Mouse (Mus musculus) hindbrain, embryonic 12.5 days (tissue): ENCODE results near the gene Cd248. TPM values are rescaled to one million over a fixed set of nuclear protein-coding genes. Genes with fewer than 3 reads are reported as not detected.

Experiments used
- ATAC-seq: fragments of 200-750 bp; cut with Nextera tagmentation; 2 replicates; pipeline ENCODE4 v1.8.0; 2017; ENCODE audit warnings: moderate TSS enrichment; ENCODE audit not compliant: low FRiP score
- H3K27ac ChIP-seq: fragments of 300-500 bp; sonication (generic); 2 replicates; pipeline ENCODE4 v1.5.1; 2016; ENCODE audit warnings: mild to moderate bottlenecking
- H3K27me3 ChIP-seq: fragments of 300-500 bp; sonication (generic); 2 replicates; pipeline ENCODE4 v1.6.1; 2016; ENCODE audit warnings: mild to moderate bottlenecking
- H3K36me3 ChIP-seq: fragments of 300-500 bp; sonication (generic); 2 replicates; pipeline ENCODE4 v1.6.1; 2016; ENCODE audit warnings: mild to moderate bottlenecking
- H3K4me1 ChIP-seq: fragments of 300-500 bp; sonication (generic); 2 replicates; pipeline ENCODE4 v1.6.1; 2016
- H3K4me2 ChIP-seq: fragments of 300-500 bp; sonication (generic); replicated peaks from 2 replicates; pipeline ENCODE4 v1.6.1; 2016; ENCODE audit warnings: mild to moderate bottlenecking
- H3K4me3 ChIP-seq: fragments of 300-500 bp; sonication (generic); 2 replicates; pipeline ENCODE4 v1.5.1; 2016; ENCODE audit warnings: mild to moderate bottlenecking
- H3K9ac ChIP-seq: fragments of 300-500 bp; sonication (generic); 2 replicates; pipeline ENCODE4 v1.6.1; 2016; ENCODE audit warnings: mild to moderate bottlenecking, moderate library complexity
- H3K9me3 ChIP-seq: fragments of 300-500 bp; sonication (generic); replicated peaks from 2 replicates; pipeline ENCODE4 v1.6.1; 2016; ENCODE audit warnings: mild to moderate bottlenecking
- WGBS: fragments of 180-500 bp; shearing (Covaris S2); methylation state at CpG from one replicate; pipeline ENCODE4 v1.1.7; 2016; 5-methylcytosine and 5-hydroxymethylcytosine counted together
- polyA plus RNA-seq: library from polyadenylated mRNA; unstranded; fragments of >200 nt; fragmentation: Nextera tagmentation; extraction: Ambion mirVana; gene quantifications from 2 replicates; pipeline ENCODE4 v1.2.1, GENCODE M21; 2016

Gene Cd248
- polyA plus RNA-seq, 1 experiment from 2014 or later: 32.0 TPM

DNA sequence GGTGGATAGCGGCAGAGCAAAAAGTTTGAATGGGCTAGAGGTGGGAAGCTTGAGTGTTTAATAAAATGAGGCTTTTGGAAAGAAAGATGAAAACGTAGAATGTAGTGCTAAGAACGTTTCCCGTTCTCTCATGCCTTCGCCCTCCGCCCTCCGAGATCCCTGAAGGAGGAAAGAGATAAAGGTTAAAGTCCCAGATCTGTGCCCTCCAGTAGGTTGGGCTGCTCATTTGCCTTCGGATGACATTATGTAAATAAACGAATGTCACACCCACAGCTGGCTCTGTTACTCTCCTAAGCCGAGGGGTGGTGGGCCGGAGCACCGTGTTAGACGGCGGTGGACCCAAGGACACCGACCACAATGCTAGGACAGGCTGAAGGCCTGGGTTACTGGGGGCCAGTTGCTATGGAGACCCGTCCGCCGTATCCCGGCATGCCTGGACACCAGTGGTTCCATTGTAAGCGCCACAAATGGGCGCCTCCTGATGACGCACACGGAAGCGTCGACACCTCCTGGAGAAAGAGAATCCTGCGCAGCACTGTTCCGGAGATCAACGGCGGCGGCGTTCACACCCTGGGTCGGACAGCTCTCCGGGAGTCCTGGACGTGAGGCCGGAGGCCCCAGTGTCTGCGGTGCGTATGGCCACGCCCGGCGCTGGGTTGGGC lies 26.9 kb upstream of the Cd248 start, which contains the start of gene Brms1:
Gene Brms1 (plus strand): TSS at position 493 of the 662 bp plus-strand sequence.
- H3K4me3 ChIP-seq: peak within 1 kb of the TSS; percentile 78
- no peaks in the 10 kb centered on the region for H3K27me3 ChIP-seq
- ATAC-seq: peak; percentile 68
- peak within 1 kb of the TSS; percentile 91 for H3K9ac ChIP-seq
- peaks cover 11% of the 10 kb centered on the region; the same call in 1 of the 2 replicates for H3K36me3 ChIP-seq
- H3K4me1 ChIP-seq: peaks cover 35% of the 10 kb centered on the region
- peak within 1 kb of the TSS; percentile 99 for H3K4me2 ChIP-seq
- WGBS: 6% methylated on average over 40 of the region's 40 CpGs
- peak within 1 kb of the TSS; percentile 70; the same call in 1 of the 2 replicates for H3K27ac ChIP-seq
- H3K9me3 ChIP-seq: no peaks in the 10 kb centered on the region

DNA sequence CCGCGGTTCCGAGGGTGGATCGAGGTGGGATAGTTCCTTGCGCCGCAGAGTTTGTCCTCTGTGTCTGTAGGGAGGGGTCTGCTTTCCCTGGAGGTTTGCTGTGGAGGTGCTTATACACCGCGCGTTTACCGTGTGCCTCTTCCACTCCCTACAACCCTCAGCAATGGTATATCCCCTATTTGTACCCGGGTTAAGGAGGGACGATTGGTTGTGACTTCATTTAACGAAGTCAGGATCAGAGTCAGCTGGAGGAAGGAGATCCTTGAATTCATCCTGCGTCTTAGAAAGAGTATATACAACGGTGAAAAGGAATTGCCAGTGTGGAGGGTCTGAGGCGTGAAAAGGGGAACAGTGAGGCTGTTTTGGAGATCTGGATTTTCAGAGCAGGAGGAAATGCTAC lies 26.3 kb upstream of the Cd248 start:
- Histone ChIP-seq H3K27ac (peak overlapping the region; percentile 70; the same call in 1 of the 2 replicates), H3K27me3 (no peaks in the 10 kb centered on the region), H3K9ac (peak overlapping the region; percentile 84), H3K9me3 (no peaks in the 10 kb centered on the region), H3K4me2 (peak overlapping the region; percentile 99), H3K36me3 (peaks cover 17% of the 10 kb centered on the region), H3K4me3 (peak overlapping the region; percentile 78), H3K4me1 (peaks cover 35% of the 10 kb centered on the region)
- 2% methylated on average over 16 of the region's 16 CpGs for WGBS
- no peak; the same call in 1 of the 2 replicates for ATAC-seq

DNA sequence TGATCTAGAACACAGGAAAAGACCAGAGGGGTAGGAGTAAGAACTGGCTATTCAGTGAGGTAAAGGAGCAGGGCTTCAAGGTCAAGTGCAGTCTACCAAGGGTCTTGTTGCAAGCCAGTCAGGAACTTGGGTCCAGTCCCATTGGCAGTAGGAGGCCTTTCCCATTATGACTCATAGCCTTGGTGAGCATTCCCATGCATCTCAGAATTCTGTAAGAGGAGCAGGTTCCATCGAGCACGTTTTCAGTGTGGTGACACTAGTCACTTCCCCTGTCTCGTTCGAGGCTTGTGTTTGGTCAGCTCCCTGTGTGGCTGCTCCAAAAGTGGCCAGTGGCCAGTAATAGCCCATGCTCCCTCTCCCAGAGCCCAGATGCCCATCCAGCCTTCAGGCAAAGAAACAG lies 22.3 kb upstream of the Cd248 start:
- H3K27ac ChIP-seq: no peak overlapping the region
- H3K4me2 ChIP-seq: no peak overlapping the region
- no peak overlapping the region for H3K9ac ChIP-seq
- H3K27me3 ChIP-seq: peaks cover 16% of the 10 kb centered on the region
- peaks cover 49% of the 10 kb centered on the region for H3K36me3 ChIP-seq
- peaks cover 24% of the 10 kb centered on the region for H3K4me1 ChIP-seq
- WGBS: 83% methylated on average over 4 of the region's 4 CpGs
- H3K4me3 ChIP-seq: no peak overlapping the region
- no peak for ATAC-seq
- no peaks in the 10 kb centered on the region for H3K9me3 ChIP-seq

DNA sequence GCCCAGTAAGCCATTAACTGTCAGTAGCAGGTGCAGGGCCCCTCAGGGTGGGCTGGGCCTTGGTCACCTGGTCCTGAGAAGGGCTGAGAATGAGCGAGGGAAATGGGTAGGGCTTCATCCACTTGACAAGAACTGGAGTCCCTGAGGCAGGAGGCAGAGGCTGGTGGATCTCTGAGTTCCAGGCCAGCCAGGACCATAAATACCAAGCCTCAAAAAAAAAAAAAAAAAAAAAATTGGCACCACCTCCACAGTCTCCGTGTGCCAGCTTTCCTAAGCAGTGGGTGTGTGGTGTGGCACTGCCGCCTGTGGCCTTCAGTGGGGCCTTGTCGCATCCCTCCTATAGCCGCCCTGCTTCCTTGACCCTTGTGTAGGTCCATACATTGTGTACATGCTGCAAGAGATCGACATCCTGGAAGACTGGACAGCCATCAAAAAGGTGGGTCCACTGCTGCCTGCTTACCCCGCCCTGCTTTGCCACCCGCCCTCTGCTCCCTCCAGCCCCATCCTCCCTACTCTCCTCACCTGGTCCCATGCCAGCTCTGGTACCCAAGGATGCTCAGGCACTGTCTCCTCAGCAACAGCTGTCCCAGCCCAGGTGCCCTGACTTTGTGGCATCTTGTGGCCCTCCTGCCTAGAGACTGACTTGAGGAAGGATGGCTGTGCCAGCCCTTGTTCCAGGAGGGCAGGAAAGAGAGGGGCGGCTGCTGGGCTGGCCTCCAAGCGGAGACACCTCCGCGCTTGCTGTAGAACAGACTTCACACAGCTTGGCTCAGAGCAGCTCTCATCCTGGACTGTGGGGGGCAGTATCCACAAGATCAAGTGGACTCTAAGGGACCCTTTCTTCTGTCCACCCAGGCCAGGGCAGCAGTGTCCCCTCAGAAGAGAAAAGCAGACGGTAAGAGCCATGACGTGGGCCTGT lies 19.5 kb upstream of the Cd248 start:
- no peak overlapping the region for H3K4me2 ChIP-seq
- no peak overlapping the region for H3K27ac ChIP-seq
- no peak for ATAC-seq
- H3K9me3 ChIP-seq: no peaks in the 10 kb centered on the region
- H3K27me3 ChIP-seq: peaks cover 45% of the 10 kb centered on the region
- H3K4me3 ChIP-seq: no peak overlapping the region
- no peak overlapping the region for H3K9ac ChIP-seq
- H3K36me3 ChIP-seq: peaks cover 49% of the 10 kb centered on the region
- WGBS: 85% methylated on average over 14 of the region's 14 CpGs
- H3K4me1 ChIP-seq: peaks cover 25% of the 10 kb centered on the region

DNA sequence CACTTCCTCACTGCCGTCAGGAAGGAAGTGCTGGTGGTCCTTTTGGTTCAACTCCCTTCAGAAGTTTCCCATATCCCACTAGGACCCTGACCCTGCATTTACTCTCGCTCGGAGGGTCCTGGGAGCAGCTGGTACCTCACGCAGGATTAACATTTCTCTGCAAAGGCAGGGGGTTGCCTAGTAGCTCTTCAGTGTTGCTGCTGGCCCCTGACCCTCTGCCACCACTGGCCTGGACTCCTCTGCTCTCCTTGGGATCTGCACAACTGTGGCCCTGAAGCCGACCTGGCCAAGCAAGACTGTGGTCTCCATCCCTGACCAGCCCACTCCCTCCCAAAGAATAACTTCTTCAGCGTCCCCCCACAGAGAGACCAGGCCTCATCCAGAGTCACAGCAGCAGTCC lies 18.6 kb upstream of the Cd248 start:
- H3K27ac ChIP-seq: no peak overlapping the region
- WGBS: 79% methylated on average over 6 of the region's 6 CpGs
- H3K9me3 ChIP-seq: no peaks in the 10 kb centered on the region
- no peak overlapping the region for H3K4me3 ChIP-seq
- no peak overlapping the region for H3K9ac ChIP-seq
- peaks cover 43% of the 10 kb centered on the region for H3K36me3 ChIP-seq
- H3K4me1 ChIP-seq: peaks cover 25% of the 10 kb centered on the region
- ATAC-seq: no peak
- peaks cover 54% of the 10 kb centered on the region for H3K27me3 ChIP-seq
- no peak overlapping the region for H3K4me2 ChIP-seq

DNA sequence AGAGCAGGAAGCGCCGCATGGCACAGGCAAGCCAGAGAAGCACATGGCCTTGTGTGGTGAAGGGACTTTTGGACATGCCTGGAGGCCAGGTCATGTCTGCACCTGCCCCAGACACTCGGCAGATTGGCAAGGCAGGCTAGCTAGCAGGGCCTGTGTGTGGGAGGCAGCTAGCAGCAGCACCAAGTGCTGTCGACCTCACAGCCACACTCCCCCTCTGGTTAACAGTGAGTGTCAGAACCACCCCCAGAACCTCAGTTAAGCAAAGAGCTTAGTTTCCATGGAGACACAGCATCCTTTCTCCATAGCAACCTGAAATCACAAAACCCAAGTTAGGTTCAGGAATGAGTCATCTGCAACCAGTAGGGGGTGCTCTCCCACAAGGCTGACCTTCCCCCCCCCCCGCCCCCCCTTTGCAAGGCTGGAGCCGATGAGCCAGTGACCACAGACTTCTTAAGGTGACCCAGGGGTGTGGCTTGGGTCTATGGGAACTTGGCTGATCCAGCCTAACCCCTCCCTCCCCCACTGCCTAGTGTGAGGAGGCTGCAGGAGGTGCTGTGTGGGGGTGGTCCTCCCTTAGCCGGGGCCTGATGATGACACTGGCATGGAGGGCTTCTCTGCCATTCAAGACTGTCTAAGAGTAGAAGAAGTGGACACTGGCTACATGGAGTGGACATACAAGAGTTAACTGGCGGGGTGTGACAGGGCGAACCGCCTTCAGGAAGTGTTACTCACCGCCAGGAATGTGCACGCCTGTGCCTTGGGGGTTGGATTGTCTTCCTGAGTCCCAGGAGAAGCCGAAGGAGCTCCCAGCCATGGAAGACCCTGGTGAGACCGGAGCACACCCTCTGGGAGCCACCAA lies 17.6 kb upstream of the Cd248 start, which contains the start of gene Rin1:
Gene Rin1 (plus strand): TSS at position 435 of the 859 bp plus-strand sequence.
- H3K4me3 ChIP-seq: no peak within 1 kb of the TSS
- no peak within 1 kb of the TSS for H3K9ac ChIP-seq
- peaks cover 43% of the 10 kb centered on the region for H3K36me3 ChIP-seq
- 16% methylated on average over 14 of the region's 14 CpGs for WGBS
- H3K27ac ChIP-seq: no peak within 1 kb of the TSS
- no peak for ATAC-seq
- peaks cover 25% of the 10 kb centered on the region for H3K4me1 ChIP-seq
- H3K4me2 ChIP-seq: peak within 1 kb of the TSS; percentile 11; the same call in 1 of the 2 replicates
- H3K27me3 ChIP-seq: peaks cover 63% of the 10 kb centered on the region
- no peaks in the 10 kb centered on the region for H3K9me3 ChIP-seq

DNA sequence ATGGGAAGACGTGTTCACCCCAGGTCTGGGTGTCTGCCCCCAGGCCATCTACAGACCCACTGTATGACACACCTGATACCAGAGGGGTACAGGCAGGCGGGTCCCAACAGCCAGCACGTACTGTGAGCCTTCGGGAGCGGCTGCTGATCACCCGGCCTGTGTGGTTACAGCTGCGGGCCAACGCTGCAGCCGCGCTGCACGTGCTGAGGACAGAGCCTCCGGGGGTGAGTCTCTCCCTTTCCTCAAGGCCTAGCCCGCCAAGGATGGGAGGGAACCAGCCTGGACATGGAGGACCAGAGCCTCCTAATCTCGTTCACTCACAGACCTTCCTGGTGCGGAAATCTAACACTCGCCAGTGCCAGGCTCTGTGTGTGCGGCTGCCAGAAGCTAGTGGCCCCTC lies 16.8 kb upstream of the Cd248 start:
- Histone ChIP-seq H3K4me1 (peaks cover 25% of the 10 kb centered on the region), H3K27me3 (peaks cover 64% of the 10 kb centered on the region), H3K9me3 (no peaks in the 10 kb centered on the region), H3K4me2 (peak overlapping the region; percentile 11; the same call in 1 of the 2 replicates), H3K27ac (no peak overlapping the region), H3K9ac (no peak overlapping the region), H3K36me3 (peaks cover 37% of the 10 kb centered on the region), H3K4me3 (no peak overlapping the region)
- WGBS: 8% methylated on average over 17 of the region's 17 CpGs
- ATAC-seq: no peak

DNA sequence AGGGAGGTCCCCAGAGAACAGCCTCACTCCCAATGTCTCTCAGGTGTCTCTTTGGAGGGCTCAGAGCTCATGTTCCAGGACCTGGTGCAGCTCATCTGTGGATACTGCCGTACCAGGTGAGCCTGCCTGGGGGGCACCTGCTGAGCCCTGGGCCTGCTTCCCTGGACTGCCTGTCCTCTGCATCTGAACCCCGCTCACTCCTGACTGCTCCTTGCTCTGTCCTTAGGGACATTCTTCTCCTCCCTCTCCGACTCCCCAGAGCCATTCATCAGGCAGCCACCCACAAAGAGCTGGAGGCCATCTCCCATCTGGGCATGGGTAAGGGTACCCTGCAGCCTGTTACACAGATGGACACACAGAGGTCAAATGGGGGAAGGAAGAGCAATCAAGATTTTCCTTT lies 16.4 kb upstream of the Cd248 start:
- ATAC-seq: no peak
- H3K4me1 ChIP-seq: peaks cover 25% of the 10 kb centered on the region

DNA sequence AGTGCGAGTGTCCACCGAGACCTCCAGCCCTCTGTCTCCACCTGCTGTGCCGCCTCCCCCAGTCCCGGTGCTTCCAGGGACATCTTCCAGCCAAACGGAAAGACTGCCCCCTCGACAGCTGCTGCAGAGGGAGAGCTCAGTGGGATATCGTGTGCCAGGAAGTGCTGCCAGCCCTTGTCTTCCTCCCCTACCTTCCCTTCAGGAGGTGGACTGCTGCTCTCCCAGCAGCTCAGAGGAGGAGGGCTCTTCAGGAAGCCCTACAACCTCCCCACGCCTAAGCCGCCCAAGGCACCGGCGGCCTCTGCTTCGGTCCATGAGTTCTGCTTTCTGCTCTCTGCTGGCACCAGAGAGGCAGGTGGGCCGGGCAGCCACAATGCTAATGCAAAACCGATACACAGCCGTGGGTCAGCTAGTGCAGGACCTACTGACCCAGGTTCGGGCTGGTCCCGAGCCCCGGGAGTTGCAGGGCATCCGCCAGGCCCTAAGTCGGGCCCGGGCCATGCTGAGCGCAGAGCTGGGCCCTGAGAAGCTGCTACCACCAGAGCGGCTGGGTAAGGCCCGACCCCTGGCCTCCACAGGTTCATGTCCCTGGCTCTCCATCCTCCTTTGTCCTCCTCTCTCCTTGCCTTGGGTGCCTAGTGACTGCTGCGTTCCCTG lies 15.6 kb upstream of the Cd248 start:
- WGBS: 19% methylated on average over 25 of the region's 25 CpGs
- peaks cover 25% of the 10 kb centered on the region for H3K4me1 ChIP-seq
- H3K27ac ChIP-seq: no peak overlapping the region
- H3K4me2 ChIP-seq: no peak overlapping the region
- no peaks in the 10 kb centered on the region for H3K9me3 ChIP-seq
- no peak overlapping the region for H3K9ac ChIP-seq
- ATAC-seq: no peak
- H3K36me3 ChIP-seq: peaks cover 25% of the 10 kb centered on the region
- H3K4me3 ChIP-seq: no peak overlapping the region
- peaks cover 64% of the 10 kb centered on the region for H3K27me3 ChIP-seq

More for the DNA sequence above, 16.4 kb upstream of the Cd248 start:
- H3K9ac ChIP-seq: no peak overlapping the region
- no peaks in the 10 kb centered on the region for H3K9me3 ChIP-seq
- no peak overlapping the region for H3K4me3 ChIP-seq
- H3K27me3 ChIP-seq: peaks cover 64% of the 10 kb centered on the region
- H3K36me3 ChIP-seq: peaks cover 33% of the 10 kb centered on the region
- no peak overlapping the region for H3K27ac ChIP-seq
- no peak overlapping the region for H3K4me2 ChIP-seq
- WGBS: 51% methylated on average over 3 of the region's 3 CpGs

DNA sequence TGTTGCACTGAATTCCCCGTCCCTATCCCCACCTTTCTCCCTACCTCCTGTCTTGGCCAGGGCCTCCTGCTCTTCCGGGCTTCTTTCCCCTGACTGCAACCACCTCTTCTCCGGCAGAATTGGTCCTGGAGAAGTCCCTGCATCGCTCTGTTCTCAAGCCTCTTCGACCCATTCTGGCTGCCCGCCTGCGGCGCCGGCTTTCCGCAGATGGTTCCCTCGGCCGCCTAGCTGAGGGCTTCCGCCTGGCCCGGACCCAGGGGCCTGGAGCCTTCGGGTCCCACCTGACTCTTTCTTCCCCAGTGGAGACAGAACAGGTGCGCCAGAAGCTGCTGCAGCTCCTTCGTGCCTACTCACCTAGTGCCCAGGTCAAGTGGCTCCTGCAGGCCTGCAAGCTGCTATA lies 15.0 kb upstream of the Cd248 start:
- Histone ChIP-seq H3K27ac (no peak overlapping the region), H3K9me3 (no peaks in the 10 kb centered on the region), H3K4me3 (no peak overlapping the region), H3K4me2 (no peak overlapping the region), H3K36me3 (peaks cover 19% of the 10 kb centered on the region), H3K4me1 (peaks cover 26% of the 10 kb centered on the region), H3K27me3 (peaks cover 64% of the 10 kb centered on the region), H3K9ac (no peak overlapping the region)
- ATAC-seq: no peak
- 51% methylated on average over 17 of the region's 17 CpGs for WGBS

DNA sequence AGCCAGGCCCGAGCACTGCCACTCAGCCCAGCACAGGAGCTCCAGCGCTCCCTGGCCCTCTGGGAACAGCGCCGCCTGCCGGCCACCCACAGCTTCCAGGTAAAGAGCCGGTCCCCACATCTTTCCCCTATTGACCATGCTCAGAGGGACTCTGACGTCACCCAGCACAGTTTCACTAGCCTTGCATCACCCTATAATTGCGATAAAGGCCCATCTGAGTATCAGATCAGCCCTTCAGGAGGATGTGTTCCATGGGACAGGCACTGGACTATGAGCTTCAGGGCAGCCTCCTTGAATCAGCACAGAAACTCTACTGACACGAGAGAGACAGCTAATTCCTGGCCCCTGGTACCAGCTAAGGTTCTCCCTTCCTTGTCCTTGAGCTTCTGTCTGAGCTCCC lies 14.0 kb upstream of the Cd248 start:
- 15% methylated on average over 9 of the region's 9 CpGs for WGBS
- ATAC-seq: no peak
- Histone ChIP-seq H3K4me2 (no peak overlapping the region), H3K36me3 (peaks cover 11% of the 10 kb centered on the region), H3K4me3 (no peak overlapping the region), H3K9me3 (no peaks in the 10 kb centered on the region), H3K27me3 (peaks cover 70% of the 10 kb centered on the region), H3K27ac (no peak overlapping the region), H3K9ac (no peak overlapping the region), H3K4me1 (peaks cover 35% of the 10 kb centered on the region)
